In genomic region chr9:115117314-115117713, GRCm38 (mm10) we compare ENCODE assay signal across 14 mouse cellular contexts.
"Had no signal": no experiment of that assay in that cellular context is flagged by ENCODE, and none has a peak within 500 bp of the region (broad histone marks: within the 10 kb centered on the region; RNA-seq: fewer than 3 reads in every experiment).

No protein-coding gene starts in this region.

- H3K36me3 ChIP-seq: intestine, embryonic 15.5 days; liver, embryonic 15.5 days; midbrain, embryonic 12.5 days had no signal

- ATAC-seq: intestine, embryonic 15.5 days; lung, postnatal 0 days had no signal

- H3K4me1 ChIP-seq: liver, embryonic 15.5 days had no signal

- H3K27ac ChIP-seq: intestine, embryonic 15.5 days; layer of hippocampus, adult 2 months; liver, embryonic 15.5 days; midbrain, embryonic 12.5 days; stomach, postnatal 0 days had no signal

- H3K9ac ChIP-seq: intestine, embryonic 15.5 days; liver, embryonic 15.5 days; midbrain, embryonic 12.5 days had no signal

- DNase-seq: kidney, adult 18-20 months; kidney, postnatal 10 days; kidney, postnatal 4 days; lung, adult 2 months; lung, postnatal 4 days; right cerebral cortex, postnatal 14 days; thymus, postnatal 4 days had no signal

- H3K27me3 ChIP-seq: intestine, embryonic 15.5 days; liver, embryonic 15.5 days; midbrain, embryonic 12.5 days had no signal

- H3K4me2 ChIP-seq: intestine, embryonic 15.5 days; liver, embryonic 11.5 days; liver, embryonic 15.5 days; midbrain, embryonic 12.5 days had no signal

- H3K9me3 ChIP-seq: intestine, embryonic 15.5 days; liver, embryonic 15.5 days; midbrain, embryonic 12.5 days had no signal

- H3K4me3 ChIP-seq: intestine, embryonic 15.5 days; layer of hippocampus, adult 2 months; liver, embryonic 15.5 days; midbrain, embryonic 12.5 days had no signal
